Mouse (Mus musculus) telencephalon, adult 2 months (tissue): Measurements from ENCODE around the gene Stx1a.
"Not testable (repeated sequence)": the region's sequence is repeated elsewhere in the genome, so short reads cannot be mapped to it uniquely, and the experiment has no call there.

Experiments used
- DNase-seq: peaks from one replicate; pipeline ENCODE4 v3.0.0-alpha.2; 2011; ENCODE audit warnings: low read depth, low spot score

Gene Stx1a

GRCm38 (mm10) chr5:135040777-135041176, 17.5 kb downstream of the Stx1a start:
- DNase-seq, result no peak

- no peak for DNase-seq
Measured at GRCm38 (mm10) chr5:135042105-135042788, 19.0 kb downstream of the Stx1a start.

- no peak for DNase-seq
Measured at GRCm38 (mm10) chr5:135044575-135044974, 21.3 kb downstream of the Stx1a start.

- DNase-seq, result no peak
Measured at GRCm38 (mm10) chr5:135048539-135048938, 25.3 kb downstream of the Stx1a start.

- not testable (repeated sequence) for DNase-seq
Measured at GRCm38 (mm10) chr5:135049268-135049667, 26.0 kb downstream of the Stx1a start.

GRCm38 (mm10) chr5:135053356-135053755, 30.1 kb downstream of the Stx1a start:
- DNase-seq, result no peak

GRCm38 (mm10) chr5:135063629-135064381, 40.5 kb downstream of the Stx1a start, which contains the start of gene Dnajc30:
TSS of gene Dnajc30 (plus strand) at chr5:135064202.
- peak; percentile 95 for DNase-seq

- DNase-seq, result no peak
Measured at GRCm38 (mm10) chr5:135064382-135064766, 41.1 kb downstream of the Stx1a start.

- not testable (repeated sequence) for DNase-seq
Measured at GRCm38 (mm10) chr5:135064909-135065446, 41.7 kb downstream of the Stx1a start, which contains the start of gene Bud23. TSS of gene Bud23 (minus strand) at chr5:135064959.

GRCm38 (mm10) chr5:135066008-135066407, 42.7 kb downstream of the Stx1a start:
- no peak for DNase-seq

- no peak for DNase-seq
Measured at GRCm38 (mm10) chr5:135070448-135070847, 47.2 kb downstream of the Stx1a start.

- DNase-seq, result no peak
Measured at GRCm38 (mm10) chr5:135072061-135072460, 48.8 kb downstream of the Stx1a start.

- DNase-seq, result no peak
Measured at GRCm38 (mm10) chr5:135072720-135073119, 49.4 kb downstream of the Stx1a start.

- DNase-seq, result no peak
Measured at GRCm38 (mm10) chr5:135073349-135074150, 50.3 kb downstream of the Stx1a start.

GRCm38 (mm10) chr5:135075655-135076054, 52.4 kb downstream of the Stx1a start:
- DNase-seq, result no peak

GRCm38 (mm10) chr5:135076368-135076767, 53.1 kb downstream of the Stx1a start:
- no peak for DNase-seq

- no peak for DNase-seq
Measured at GRCm38 (mm10) chr5:135076931-135077505, 53.7 kb downstream of the Stx1a start.

GRCm38 (mm10) chr5:135077564-135078481, 54.5 kb downstream of the Stx1a start, which contains the start of gene Vps37d:
TSS of gene Vps37d (minus strand) at chr5:135078266.
- DNase-seq, result peak; percentile 48

- DNase-seq, result no peak
Measured at GRCm38 (mm10) chr5:135078482-135078810, 55.2 kb downstream of the Stx1a start.

GRCm38 (mm10) chr5:135079578-135079977, 56.3 kb downstream of the Stx1a start:
- no peak for DNase-seq
